Mouse (Mus musculus): ENCODE measurements around the gene Tppp3. TPM values are rescaled to one million over a fixed set of nuclear protein-coding genes. Genes with fewer than 3 reads are reported as not detected.

Tppp3 gene
- polyA plus RNA-seq, 1 experiment from 2014 or later, result 1.4 TPM

DNA sequence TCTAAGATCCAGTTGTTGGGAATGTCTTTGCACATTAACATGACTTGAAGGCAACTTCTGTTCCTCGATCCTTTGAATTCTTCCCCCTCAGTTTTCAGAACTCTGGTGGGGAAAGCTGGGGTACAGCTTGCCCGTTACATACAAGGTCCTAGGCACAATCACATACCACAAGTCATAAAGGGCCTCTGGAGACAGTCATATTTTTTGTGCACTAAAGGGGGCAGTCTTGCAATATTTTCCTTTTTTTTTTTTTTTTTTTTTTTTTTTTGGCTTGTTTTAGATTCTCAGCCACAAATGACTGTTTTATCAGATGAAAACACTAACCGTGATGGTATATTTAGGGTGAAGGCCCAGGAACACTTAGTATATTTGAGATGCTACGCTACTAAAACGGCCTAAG lies 18.0 kb downstream of the Tppp3 start:
- WGBS (ENCODE audit: insufficient replicate concordance), result 45% methylated on average over 5 of the region's 5 CpGs
- H3K27ac ChIP-seq (ENCODE audit: low read depth), result no peak overlapping the region
- H3K4me1 ChIP-seq (ENCODE audit: insufficient read depth), result peaks cover 8% of the 10 kb centered on the region; the same call in 1 of the 2 replicates
- ATAC-seq, result no peak
- H3K9me3 ChIP-seq (ENCODE audit: low read length), result no peaks in the 10 kb centered on the region
- H3K27me3 ChIP-seq (ENCODE audit: insufficient read depth, low read length), result no peaks in the 10 kb centered on the region
- H3K36me3 ChIP-seq (replicated peaks; ENCODE audit: insufficient read depth, low read length), result no peaks in the 10 kb centered on the region
- DNase-seq, result no peak
- no peak overlapping the region for H3K9ac ChIP-seq (replicated peaks)
- TF ChIP-seq EP300 (IDR thresholded peaks at IDR 0.05; ENCODE audit: low read depth), result no peak
- TF ChIP-seq CTCF (IDR thresholded peaks at IDR 0.05; ENCODE audit: low read depth), result peak; percentile 49
- H3K4me3 ChIP-seq (ENCODE audit: low read depth, low read length), result no peak overlapping the region
- H3K4me2 ChIP-seq (ENCODE audit: low read depth, low read length), result no peak overlapping the region

DNA sequence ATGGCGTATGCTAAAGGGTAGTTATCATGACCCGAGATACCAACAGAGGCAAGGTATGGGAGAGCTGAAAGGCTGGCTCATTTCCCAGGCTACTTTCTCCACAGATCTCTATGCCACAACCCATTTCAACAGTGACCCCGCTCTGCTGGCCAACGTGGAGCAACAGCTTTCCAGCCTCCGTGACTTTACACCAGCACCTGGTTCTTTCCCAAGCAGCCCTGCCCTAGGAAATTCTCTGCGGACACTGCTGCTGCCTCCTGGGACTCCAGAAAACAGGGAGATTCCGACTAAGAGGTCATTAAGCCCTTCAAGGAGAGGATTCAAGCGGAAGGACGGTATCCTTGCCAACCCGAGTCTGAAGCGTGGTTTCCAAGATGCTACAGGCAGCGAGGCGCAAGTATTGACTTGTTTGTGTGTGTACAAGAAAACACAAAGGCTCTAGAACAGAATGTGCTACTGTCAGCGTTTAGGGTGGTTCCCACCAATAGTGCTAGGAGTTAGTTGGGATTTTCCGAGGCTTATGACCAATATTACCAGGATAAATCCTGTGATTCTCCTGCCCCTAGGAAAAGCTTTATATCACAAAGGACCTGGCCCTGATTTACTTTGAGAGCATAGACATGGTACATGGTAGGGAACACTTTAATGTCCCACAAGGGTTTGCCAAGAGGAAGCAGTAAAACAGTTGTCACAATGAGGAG lies 19.3 kb downstream of the Tppp3 start:
- WGBS (ENCODE audit: insufficient replicate concordance), result 66% methylated on average over 15 of the region's 15 CpGs
- Histone ChIP-seq H3K36me3 (replicated peaks; ENCODE audit: insufficient read depth, low read length) (no peaks in the 10 kb centered on the region), H3K9ac (replicated peaks) (no peak overlapping the region), H3K4me3 (ENCODE audit: low read depth, low read length) (no peak overlapping the region), H3K4me1 (ENCODE audit: insufficient read depth) (peaks cover 8% of the 10 kb centered on the region), H3K27me3 (ENCODE audit: insufficient read depth, low read length) (no peaks in the 10 kb centered on the region), H3K9me3 (ENCODE audit: low read length) (no peaks in the 10 kb centered on the region), H3K4me2 (ENCODE audit: low read depth, low read length) (no peak overlapping the region), H3K27ac (ENCODE audit: low read depth) (no peak overlapping the region)
- no peak for TF ChIP-seq EP300 (IDR thresholded peaks at IDR 0.05; ENCODE audit: low read depth)
- no peak for TF ChIP-seq CTCF (IDR thresholded peaks at IDR 0.05; ENCODE audit: low read depth)
- DNase-seq (no peak), ATAC-seq (no peak)

DNA sequence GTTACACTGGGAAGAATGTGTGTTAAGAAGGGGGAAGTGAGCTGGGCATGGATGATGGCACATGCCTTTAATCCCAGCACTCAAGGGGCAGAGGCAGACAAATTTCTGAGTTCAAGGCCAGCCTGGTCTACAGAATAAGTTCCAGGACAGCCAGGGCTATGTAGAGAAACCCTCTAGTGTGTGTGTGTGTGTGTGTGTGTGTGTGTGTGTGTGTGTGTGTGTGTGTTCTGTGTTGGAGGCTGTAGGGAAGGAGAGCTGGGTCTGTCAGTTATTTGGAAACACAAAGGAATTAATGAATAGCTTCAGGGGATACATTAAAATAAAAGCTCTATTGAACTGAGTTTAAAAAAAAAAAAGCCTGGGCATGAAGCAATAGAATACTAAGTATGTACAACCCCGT lies 20.3 kb downstream of the Tppp3 start:
- H3K4me3 ChIP-seq (ENCODE audit: low read depth, low read length), result no peak overlapping the region
- no peak overlapping the region for H3K4me2 ChIP-seq (ENCODE audit: low read depth, low read length)
- no peaks in the 10 kb centered on the region for H3K27me3 ChIP-seq (ENCODE audit: insufficient read depth, low read length)
- H3K9ac ChIP-seq (replicated peaks), result no peak overlapping the region
- H3K4me1 ChIP-seq (ENCODE audit: insufficient read depth), result peaks cover 10% of the 10 kb centered on the region
- no peak for TF ChIP-seq EP300 (IDR thresholded peaks at IDR 0.05; ENCODE audit: low read depth)
- no peak for TF ChIP-seq CTCF (IDR thresholded peaks at IDR 0.05; ENCODE audit: low read depth)
- H3K9me3 ChIP-seq (ENCODE audit: low read length), result no peaks in the 10 kb centered on the region
- DNase-seq (no peak), ATAC-seq (no peak)
- no peaks in the 10 kb centered on the region for H3K36me3 ChIP-seq (replicated peaks; ENCODE audit: insufficient read depth, low read length)
- no peak overlapping the region for H3K27ac ChIP-seq (ENCODE audit: low read depth)
- 50% methylated on average over 1 of the region's 1 CpGs for WGBS (ENCODE audit: insufficient replicate concordance)

DNA sequence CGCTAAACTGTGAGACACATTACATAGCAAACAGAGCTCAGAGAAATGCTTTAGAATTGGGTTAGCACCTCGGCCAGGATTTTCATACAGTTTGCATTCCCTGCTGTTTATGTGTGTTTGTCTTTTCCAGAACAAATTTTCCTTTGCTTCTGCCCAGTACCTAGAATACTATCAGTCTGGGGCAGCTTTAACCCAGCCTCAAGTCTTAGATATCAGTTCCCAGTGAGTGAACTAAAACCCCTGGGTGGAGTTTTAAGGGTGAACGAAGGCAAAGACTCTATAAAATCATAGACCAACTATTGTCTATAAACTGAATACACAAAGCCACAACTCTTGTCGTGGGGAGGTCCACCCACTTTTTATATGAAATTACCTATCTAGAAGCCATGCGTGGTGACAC lies 22.7 kb downstream of the Tppp3 start:
- Histone ChIP-seq H3K9me3 (ENCODE audit: low read length) (no peaks in the 10 kb centered on the region), H3K27ac (ENCODE audit: low read depth) (peak overlapping the region; percentile 68), H3K27me3 (ENCODE audit: insufficient read depth, low read length) (no peaks in the 10 kb centered on the region), H3K4me3 (ENCODE audit: low read depth, low read length) (no peak overlapping the region), H3K9ac (replicated peaks) (0 out of 2 replicates have a peak overlapping the region, but pooled peaks have one; percentile 17), H3K4me2 (ENCODE audit: low read depth, low read length) (peak overlapping the region; percentile 58), H3K4me1 (ENCODE audit: insufficient read depth) (peaks cover 16% of the 10 kb centered on the region), H3K36me3 (replicated peaks; ENCODE audit: insufficient read depth, low read length) (no peaks in the 10 kb centered on the region)
- DNase-seq (no peak), ATAC-seq (peak; percentile 92)
- no peak for TF ChIP-seq CTCF (IDR thresholded peaks at IDR 0.05; ENCODE audit: low read depth)
- TF ChIP-seq EP300 (IDR thresholded peaks at IDR 0.05; ENCODE audit: low read depth), result peak; percentile 77
- WGBS (ENCODE audit: insufficient replicate concordance), result 57% methylated on average over 5 of the region's 5 CpGs

DNA sequence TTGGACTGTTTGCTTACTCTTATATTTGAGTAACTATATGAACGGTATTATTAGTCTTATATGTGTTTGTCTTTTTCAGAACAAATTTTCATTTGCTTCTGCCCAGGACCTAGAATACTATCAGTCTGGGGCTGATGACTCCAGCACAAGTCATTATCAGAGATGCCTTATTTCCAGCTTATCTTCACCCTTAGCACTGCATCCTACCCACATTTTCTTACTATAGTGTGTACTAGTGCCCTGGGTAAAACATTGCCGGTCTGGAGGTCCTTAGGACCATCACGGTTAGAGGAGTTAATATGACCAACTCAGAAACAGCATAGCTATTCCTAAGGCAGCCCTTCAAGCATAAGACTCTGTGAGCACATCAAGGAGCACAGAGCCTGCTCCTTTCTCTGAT lies 23.1 kb downstream of the Tppp3 start:
- H3K36me3 ChIP-seq (replicated peaks; ENCODE audit: insufficient read depth, low read length), result no peaks in the 10 kb centered on the region
- H3K27me3 ChIP-seq (ENCODE audit: insufficient read depth, low read length), result no peaks in the 10 kb centered on the region; the same call in 1 of the 2 replicates
- H3K4me3 ChIP-seq (ENCODE audit: low read depth, low read length), result no peak overlapping the region
- no peaks in the 10 kb centered on the region for H3K9me3 ChIP-seq (ENCODE audit: low read length)
- H3K4me1 ChIP-seq (ENCODE audit: insufficient read depth), result peaks cover 16% of the 10 kb centered on the region
- H3K9ac ChIP-seq (replicated peaks), result 0 out of 2 replicates have a peak overlapping the region, but pooled peaks have one; percentile 17
- H3K4me2 ChIP-seq (ENCODE audit: low read depth, low read length), result peak overlapping the region; percentile 58
- peak overlapping the region; percentile 68 for H3K27ac ChIP-seq (ENCODE audit: low read depth)
- peak; percentile 93 for ATAC-seq
- TF ChIP-seq CTCF (IDR thresholded peaks at IDR 0.05; ENCODE audit: low read depth), result no peak
- TF ChIP-seq EP300 (IDR thresholded peaks at IDR 0.05; ENCODE audit: low read depth), result 0 out of 2 replicates have a peak, but pooled peaks have one; percentile 56
- WGBS (ENCODE audit: insufficient replicate concordance), result 71% methylated on average over 3 of the region's 3 CpGs
- no peak for DNase-seq

DNA sequence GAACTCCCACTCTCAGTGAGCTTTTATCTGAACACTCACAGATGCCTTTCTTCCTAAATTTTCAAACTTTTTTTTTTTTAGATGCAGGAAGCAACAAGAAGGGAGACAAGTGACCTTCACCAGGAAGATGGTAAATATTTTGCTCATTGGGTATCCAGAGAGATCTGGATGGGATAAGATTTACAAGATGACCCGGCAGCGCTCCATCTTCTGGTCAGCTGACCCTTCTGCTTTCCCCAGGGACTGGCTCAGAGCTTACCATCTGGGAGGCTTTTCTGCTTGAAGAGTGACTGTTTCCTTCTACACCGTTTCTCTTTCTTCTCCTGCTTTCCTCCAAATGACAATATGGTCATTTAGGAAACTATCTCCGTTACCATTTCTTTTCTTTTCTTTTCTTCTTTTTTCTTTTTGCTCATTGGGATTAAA lies 25.2 kb downstream of the Tppp3 start:
- peaks cover 16% of the 10 kb centered on the region for H3K4me1 ChIP-seq (ENCODE audit: insufficient read depth)
- DNase-seq, result no peak
- no peaks in the 10 kb centered on the region; the same call in 1 of the 2 replicates for H3K27me3 ChIP-seq (ENCODE audit: insufficient read depth, low read length)
- no peak for ATAC-seq
- no peak overlapping the region for H3K4me2 ChIP-seq (ENCODE audit: low read depth, low read length)
- TF ChIP-seq CTCF (IDR thresholded peaks at IDR 0.05; ENCODE audit: low read depth) (no peak), EP300 (IDR thresholded peaks at IDR 0.05; ENCODE audit: low read depth) (no peak)
- H3K9me3 ChIP-seq (ENCODE audit: low read length), result no peaks in the 10 kb centered on the region
- H3K4me3 ChIP-seq (ENCODE audit: low read depth, low read length), result no peak overlapping the region
- H3K27ac ChIP-seq (ENCODE audit: low read depth), result no peak overlapping the region
- no peak overlapping the region for H3K9ac ChIP-seq (replicated peaks)
- WGBS (ENCODE audit: insufficient replicate concordance), result 53% methylated on average over 4 of the region's 4 CpGs
- H3K36me3 ChIP-seq (replicated peaks; ENCODE audit: insufficient read depth, low read length), result no peaks in the 10 kb centered on the region
